Mouse (Mus musculus): ENCODE data around the gene Fam102b.

- TF ChIP-seq ZNF384 (IDR thresholded peaks at IDR 0.05; ENCODE audit: low read depth, low read length) (no peak), ZC3H11A (IDR thresholded peaks at IDR 0.05; ENCODE audit: borderline replicate concordance, low read depth, low read length) (no peak)
These were observed 67.6 kb downstream of the Fam102b start for GRCm38 (mm10) chr3:108959680-108960295.

All from ES-E14 (cell line).